Mouse (Mus musculus): Measurements from ENCODE around the gene Tuba4a.

DNA sequence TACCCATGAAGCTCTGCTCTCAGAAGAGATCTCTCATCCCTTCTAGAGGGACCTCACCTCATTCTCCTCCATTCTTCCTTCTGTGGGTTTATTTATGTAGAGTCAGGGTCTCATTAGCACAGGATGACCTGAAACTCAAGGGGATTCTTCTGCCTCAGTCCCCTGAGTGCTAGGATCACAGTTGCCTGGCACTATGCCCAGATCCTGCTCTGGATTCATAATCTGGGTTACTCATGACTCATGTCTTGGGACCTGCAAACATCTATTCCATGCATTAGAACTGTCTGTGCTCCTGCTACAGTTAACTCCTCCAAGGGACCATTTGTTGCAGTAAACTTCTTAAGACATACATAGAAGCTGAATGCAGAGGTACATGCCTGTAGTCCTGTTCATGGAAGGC lies 41.6 kb upstream of the Tuba4a start:
- no peak for TF ChIP-seq EP300 (IDR thresholded peaks at IDR 0.05)
- no peak for TF ChIP-seq CTCF (IDR thresholded peaks at IDR 0.05)

All from lung, postnatal 0 days (tissue).